Mouse (Mus musculus) intestine, postnatal 0 days (tissue): ENCODE data around the gene Yipf2. TPM values are rescaled to one million over a fixed set of nuclear protein-coding genes. Genes with fewer than 3 reads are reported as not detected.
A peak's percentile ranks its signal among the peaks of the same experiment; 100 is the strongest.

Experiments
- ATAC-seq: fragments of 200-750 bp; cut with Nextera tagmentation; 2 replicates; pipeline ENCODE4 v1.8.0; 2017; ENCODE audit warnings: mild to moderate bottlenecking, moderate TSS enrichment, moderate library complexity
- H3K27ac ChIP-seq: fragments of 300-500 bp; sonication (generic); 2 replicates; pipeline ENCODE4 v1.5.1; 2014; ENCODE audit warnings: mild to moderate bottlenecking, low read depth, low read length, moderate library complexity
- H3K27me3 ChIP-seq: fragments of 300-500 bp; sonication (generic); replicated peaks from 2 replicates; pipeline ENCODE4 v1.6.1; 2014; ENCODE audit warnings: low read length, mixed read lengths; ENCODE audit not compliant: control insufficient read depth, insufficient read depth
- H3K36me3 ChIP-seq: fragments of 300-500 bp; sonication (generic); 2 replicates; pipeline ENCODE4 v1.6.1; 2014; ENCODE audit warnings: mild to moderate bottlenecking, moderate library complexity; ENCODE audit not compliant: control insufficient read depth, insufficient read depth
- H3K4me1 ChIP-seq: fragments of 300-500 bp; sonication (generic); replicated peaks from 2 replicates; pipeline ENCODE4 v1.6.1; 2014; ENCODE audit warnings: antibody characterized with exemption, low read length, mixed read lengths; ENCODE audit not compliant: control insufficient read depth, insufficient read depth
- H3K4me2 ChIP-seq: fragments of 300-500 bp; sonication (generic); replicated peaks from 2 replicates; pipeline ENCODE4 v1.6.1; 2014; ENCODE audit warnings: low read depth, mild to moderate bottlenecking, moderate library complexity
- H3K4me3 ChIP-seq: fragments of 300-500 bp; sonication (generic); 2 replicates; pipeline ENCODE4 v1.5.1; 2014; ENCODE audit warnings: low read depth, low read length
- H3K9ac ChIP-seq: fragments of 300-500 bp; sonication (generic); 2 replicates; pipeline ENCODE4 v1.6.1; 2014; ENCODE audit warnings: mild to moderate bottlenecking, low read depth, low read length
- H3K9me3 ChIP-seq: fragments of 300-500 bp; sonication (generic); 2 replicates; pipeline ENCODE4 v1.6.1; 2016; ENCODE audit warnings: mixed run types; ENCODE audit not compliant: control insufficient read depth
- CTCF ChIP-seq: sonication (generic); IDR thresholded peaks from 2 replicates; pipeline ENCODE4 v1.5.1; 2016; ENCODE audit warnings: low read depth, mild to moderate bottlenecking, control low read depth, antibody characterized with exemption, moderate library complexity
- WGBS: fragments of 180-500 bp; shearing (Covaris S2); extraction: QIAGEN DNeasy Blood & Tissue Kit; methylation state at CpG from one replicate; pipeline ENCODE4 v1.1.7; 2014; 5-methylcytosine and 5-hydroxymethylcytosine counted together
- polyA plus RNA-seq: library from polyadenylated mRNA; unstranded; fragments of >200 nt; fragmentation: Nextera tagmentation; extraction: Ambion mirVana; gene quantifications from 2 replicates; pipeline ENCODE4 v1.2.1, GENCODE M21; 2015

Yipf2 gene
- polyA plus RNA-seq, 1 experiment from 2014 or later = 19.2 TPM

- Histone ChIP-seq H3K4me2 (no peak overlapping the region), H3K4me1 (no peaks in the 10 kb centered on the region), H3K27me3 (no peaks in the 10 kb centered on the region), H3K9me3 (no peaks in the 10 kb centered on the region), H3K27ac (no peak overlapping the region), H3K4me3 (no peak overlapping the region), H3K9ac (no peak overlapping the region), H3K36me3 (peaks cover 24% of the 10 kb centered on the region)
- TF ChIP-seq CTCF = no peak
- ATAC-seq = no peak
- 93% methylated on average over 1 of the region's 1 CpGs for WGBS
Measured at GRCm38 (mm10) chr9:21566538-21566937, 26.1 kb downstream of the Yipf2 start.

DNA sequence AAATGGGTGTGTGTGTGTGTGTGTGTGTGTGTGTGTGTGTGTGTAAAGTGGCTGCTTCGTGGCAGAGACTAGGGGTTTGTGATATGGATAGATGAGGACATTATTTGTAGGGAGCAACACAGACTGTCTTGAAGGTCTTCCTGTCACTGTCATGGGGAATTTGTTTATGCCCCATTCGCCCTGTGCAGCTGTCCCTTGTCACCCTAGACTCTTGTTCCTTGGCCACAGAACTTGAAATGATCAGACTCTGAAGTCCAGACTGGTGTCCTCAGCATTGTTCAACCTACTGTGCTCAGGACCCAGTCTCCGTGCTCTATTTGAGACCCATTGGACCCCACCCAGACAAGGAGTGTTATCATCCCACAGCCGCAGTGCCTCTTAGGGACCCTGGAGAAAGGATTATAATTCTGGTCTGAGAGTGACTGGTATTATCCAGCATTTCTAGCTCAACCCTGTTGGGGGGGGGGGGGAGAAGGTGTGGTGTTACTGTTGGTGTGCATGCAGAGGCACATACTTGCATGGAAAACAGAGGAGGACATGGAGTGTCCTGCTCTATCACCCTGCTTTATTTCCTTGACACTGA is 27.5 kb downstream of the Yipf2 start:
- Histone ChIP-seq H3K27ac (no peak overlapping the region), H3K27me3 (no peaks in the 10 kb centered on the region), H3K9ac (no peak overlapping the region), H3K4me3 (no peak overlapping the region), H3K36me3 (peaks cover 14% of the 10 kb centered on the region; the same call in 1 of the 2 replicates), H3K9me3 (no peaks in the 10 kb centered on the region), H3K4me1 (no peaks in the 10 kb centered on the region), H3K4me2 (no peak overlapping the region)
- ATAC-seq = no peak
- WGBS = 65% methylated on average over 4 of the region's 4 CpGs
- no peak for TF ChIP-seq CTCF

DNA sequence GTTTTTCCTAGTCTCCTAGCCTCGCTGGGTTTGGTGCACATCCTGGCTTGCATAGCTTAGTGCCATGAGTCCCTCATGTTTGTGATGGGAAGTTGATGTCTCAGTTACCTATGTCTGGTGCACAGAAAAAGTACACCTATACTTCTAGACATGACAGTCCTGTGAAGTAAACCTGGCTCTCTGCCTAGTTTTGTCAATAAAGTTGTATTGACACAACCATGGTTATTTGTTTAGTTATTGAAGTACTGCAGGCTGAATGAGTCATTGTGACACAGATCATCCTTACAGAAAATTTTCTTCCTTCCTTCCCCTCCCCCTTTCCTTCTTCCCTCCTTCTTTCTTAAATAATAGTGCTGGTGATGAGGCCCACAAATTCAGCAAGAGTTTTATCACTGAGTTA is 28.2 kb downstream of the Yipf2 start:
- no peak for ATAC-seq
- WGBS = 69% methylated on average over 1 of the region's 1 CpGs
- no peak for TF ChIP-seq CTCF

GRCm38 (mm10) chr9:21559151-21559550 is 33.5 kb downstream of the Yipf2 start:
- H3K27ac ChIP-seq = no peak overlapping the region
- ATAC-seq = no peak
- 94% methylated on average over 3 of the region's 3 CpGs for WGBS

More for the DNA sequence above, 28.2 kb downstream of the Yipf2 start:
- Histone ChIP-seq H3K36me3 (peaks cover 7% of the 10 kb centered on the region; the same call in 1 of the 2 replicates), H3K4me3 (no peak overlapping the region), H3K27ac (no peak overlapping the region), H3K4me1 (no peaks in the 10 kb centered on the region), H3K9ac (no peak overlapping the region), H3K9me3 (no peaks in the 10 kb centered on the region), H3K4me2 (no peak overlapping the region), H3K27me3 (no peaks in the 10 kb centered on the region)

GRCm38 (mm10) chr9:21558366-21558765 is 34.3 kb downstream of the Yipf2 start:
- 39% methylated on average over 4 of the region's 4 CpGs for WGBS
- TF ChIP-seq CTCF = no peak

More at GRCm38 (mm10) chr9:21559151-21559550, 33.5 kb downstream of the Yipf2 start:
- Histone ChIP-seq H3K4me2 (no peak overlapping the region), H3K9ac (no peak overlapping the region), H3K27me3 (no peaks in the 10 kb centered on the region), H3K4me1 (0 out of 2 replicates have a peak, but pooled peaks cover 3% of the 10 kb centered on the region), H3K36me3 (peaks cover 10% of the 10 kb centered on the region; the same call in 1 of the 2 replicates), H3K4me3 (no peak overlapping the region), H3K9me3 (no peaks in the 10 kb centered on the region)
- no peak for TF ChIP-seq CTCF

GRCm38 (mm10) chr9:21557556-21557955 is 35.1 kb downstream of the Yipf2 start:
- WGBS = 70% methylated on average over 2 of the region's 2 CpGs
- Histone ChIP-seq H3K4me1 (0 out of 2 replicates have a peak, but pooled peaks cover 3% of the 10 kb centered on the region), H3K4me2 (no peak overlapping the region), H3K27me3 (no peaks in the 10 kb centered on the region), H3K9ac (no peak overlapping the region), H3K4me3 (no peak overlapping the region), H3K27ac (no peak overlapping the region; the same call in 1 of the 2 replicates), H3K9me3 (no peaks in the 10 kb centered on the region), H3K36me3 (peaks cover 14% of the 10 kb centered on the region; the same call in 1 of the 2 replicates)
- ATAC-seq = no peak
- TF ChIP-seq CTCF = no peak

More at GRCm38 (mm10) chr9:21558366-21558765, 34.3 kb downstream of the Yipf2 start:
- Histone ChIP-seq H3K9ac (no peak overlapping the region), H3K4me2 (no peak overlapping the region), H3K4me3 (no peak overlapping the region), H3K4me1 (0 out of 2 replicates have a peak, but pooled peaks cover 3% of the 10 kb centered on the region), H3K27me3 (no peaks in the 10 kb centered on the region), H3K36me3 (peaks cover 14% of the 10 kb centered on the region; the same call in 1 of the 2 replicates), H3K9me3 (no peaks in the 10 kb centered on the region), H3K27ac (peak overlapping the region; percentile 62; the same call in 1 of the 2 replicates)
- ATAC-seq = peak; percentile 80
